ENCODE assay signal across 8 mouse cellular contexts in genomic region chr4:59096393-59096792, GRCm38 (mm10). TPM values are rescaled to one million over a fixed set of nuclear protein-coding genes. Genes with fewer than 3 reads are reported as not detected.
DNase-seq lines count a peak whose midpoint lies in the region; ATAC-seq and TF ChIP-seq lines count a peak whose summit lies in the region.

No protein-coding gene starts in this region.

- H3K4me3 ChIP-seq in bone marrow, adult 2 months (replicated peaks; ENCODE audit: control insufficient read depth, low read depth, low read length) = no peak overlapping the region
- no peak overlapping the region for H3K4me3 ChIP-seq in embryonic facial prominence, embryonic 14.5 days (ENCODE audit: low read depth, low read length)
- H3K4me3 ChIP-seq in kidney, embryonic 16.5 days (ENCODE audit: low read length) = no peak overlapping the region
- H3K4me3 ChIP-seq in limb, embryonic 14.5 days (replicated peaks; ENCODE audit: low read length) = no peak overlapping the region

- DNase-seq in CD4-positive, CD25-positive, alpha-beta regulatory T cell, adult 2 months (ENCODE audit: low read depth, low spot score) = peak; percentile 84
- peak; percentile 89 for DNase-seq in embryonic facial prominence, embryonic 14.5 days (ENCODE audit: low spot score)
- DNase-seq in heart, adult 9 months (ENCODE audit: low spot score in 2 of 2) = peak; percentile 65 to 78
- peak; percentile 87 for DNase-seq in limb, embryonic 14.5 days (ENCODE audit: low spot score)
- DNase-seq in neural tube, embryonic 10.5 days (ENCODE audit: extremely low spot score, low spot score) = peak; percentile 68
- DNase-seq in telencephalon, adult 2 months (ENCODE audit: low read depth, low spot score) = peak; percentile 58

- no peak overlapping the region for H3K9ac ChIP-seq in embryonic facial prominence, embryonic 14.5 days (ENCODE audit: low read depth, low read length)
- H3K9ac ChIP-seq in kidney, embryonic 16.5 days (replicated peaks; ENCODE audit: low read length) = no peak overlapping the region
- no peak overlapping the region for H3K9ac ChIP-seq in limb, embryonic 14.5 days (ENCODE audit: low read depth, low read length, severe bottlenecking)

- H3K9me3 ChIP-seq in embryonic facial prominence, embryonic 14.5 days (ENCODE audit: control insufficient read depth, low read length) = no peaks in the 10 kb centered on the region
- H3K9me3 ChIP-seq in kidney, embryonic 16.5 days (ENCODE audit: low read length) = no peaks in the 10 kb centered on the region
- no peaks in the 10 kb centered on the region for H3K9me3 ChIP-seq in limb, embryonic 14.5 days (ENCODE audit: control insufficient read depth, low read length)

- ATAC-seq in embryonic facial prominence, embryonic 14.5 days (ENCODE audit: low read depth) = peak; percentile 84
- ATAC-seq in kidney, embryonic 16.5 days (ENCODE audit: low FRiP score, low TSS enrichment) = peak; percentile 83
- peak; percentile 78; the same call in 1 of the 2 replicates for ATAC-seq in limb, embryonic 14.5 days (ENCODE audit: low FRiP score, low read depth)

- TF ChIP-seq CTCF in bone marrow, adult 2 months (IDR thresholded peaks at IDR 0.05; ENCODE audit: control insufficient read depth, insufficient read depth, low read length) = peak; percentile 49

- no peaks in the 10 kb centered on the region for H3K27me3 ChIP-seq in embryonic facial prominence, embryonic 14.5 days (replicated peaks; ENCODE audit: control insufficient read depth, insufficient read depth, low read length)
- no peaks in the 10 kb centered on the region for H3K27me3 ChIP-seq in kidney, embryonic 16.5 days (ENCODE audit: insufficient read depth, low read length)
- H3K27me3 ChIP-seq in limb, embryonic 14.5 days (ENCODE audit: control insufficient read depth, insufficient read depth, low read length) = no peaks in the 10 kb centered on the region

- H3K4me1 ChIP-seq in bone marrow, adult 2 months (ENCODE audit: control insufficient read depth, insufficient read depth, low read length) = no peaks in the 10 kb centered on the region; the same call in 1 of the 2 replicates
- no peaks in the 10 kb centered on the region for H3K4me1 ChIP-seq in embryonic facial prominence, embryonic 14.5 days (ENCODE audit: control insufficient read depth, insufficient read depth, low read length)
- H3K4me1 ChIP-seq in kidney, embryonic 16.5 days (ENCODE audit: insufficient read depth, low read length) = no peaks in the 10 kb centered on the region
- no peaks in the 10 kb centered on the region for H3K4me1 ChIP-seq in limb, embryonic 14.5 days (ENCODE audit: control insufficient read depth, insufficient read depth, low read length)

- H3K4me2 ChIP-seq in embryonic facial prominence, embryonic 14.5 days (ENCODE audit: low read depth, low read length) = no peak overlapping the region
- no peak overlapping the region for H3K4me2 ChIP-seq in kidney, embryonic 16.5 days (replicated peaks; ENCODE audit: low read depth, low read length)
- no peak overlapping the region for H3K4me2 ChIP-seq in limb, embryonic 14.5 days (replicated peaks; ENCODE audit: low read depth, low read length, severe bottlenecking)

- TF ChIP-seq POLR2A in bone marrow, adult 2 months (IDR thresholded peaks at IDR 0.05; ENCODE audit: borderline replicate concordance, control insufficient read depth, low read depth, low read length) = no peak
- TF ChIP-seq POLR2A in limb, embryonic 14.5 days (IDR thresholded peaks at IDR 0.05; ENCODE audit: borderline replicate concordance, extremely low read depth, insufficient read depth, insufficient read length) = no peak

- H3K36me3 ChIP-seq in embryonic facial prominence, embryonic 14.5 days (ENCODE audit: control insufficient read depth, insufficient read depth, low read length) = no peaks in the 10 kb centered on the region
- H3K36me3 ChIP-seq in kidney, embryonic 16.5 days (ENCODE audit: insufficient read depth, low read length) = no peaks in the 10 kb centered on the region
- H3K36me3 ChIP-seq in limb, embryonic 14.5 days (ENCODE audit: control insufficient read depth, insufficient read depth, low read length) = no peaks in the 10 kb centered on the region

- no peak overlapping the region for H3K27ac ChIP-seq in bone marrow, adult 2 months (ENCODE audit: control insufficient read depth, insufficient read depth, low read depth, low read length, poor library complexity)
- no peak overlapping the region for H3K27ac ChIP-seq in embryonic facial prominence, embryonic 14.5 days (replicated peaks; ENCODE audit: low read depth, low read length)
- H3K27ac ChIP-seq in kidney, embryonic 16.5 days (ENCODE audit: low read length) = no peak overlapping the region
- H3K27ac ChIP-seq in limb, embryonic 14.5 days (replicated peaks; ENCODE audit: low read depth, low read length) = no peak overlapping the region

RNA-seq across cellular contexts. Expression of gene AI481877, which starts 42.4 kb away (rescaled TPM):
- polyA plus RNA-seq in bone marrow, adult 2 months (2011; ENCODE audit: insufficient read depth, insufficient read length, low replicate concordance, missing spikeins) = not detected in 2 replicates
- not detected in 2 replicates for polyA plus RNA-seq in embryonic facial prominence, embryonic 14.5 days (2014; fragmentation: Nextera tagmentation; extraction: Ambion mirVana)
- not detected in 2 replicates for polyA plus RNA-seq in kidney, embryonic 16.5 days (2015; fragmentation: Nextera tagmentation; extraction: Ambion mirVana)
- polyA plus RNA-seq in limb, embryonic 14.5 days (2012; rRNA removed) = not detected in 2 replicates
- not detected in 2 replicates for polyA plus RNA-seq in limb, embryonic 14.5 days (2014; fragmentation: Nextera tagmentation; extraction: Ambion mirVana)
